Mouse (Mus musculus) urinary bladder, postnatal 10 days (tissue): ENCODE data around the gene Bpifa6.

Source experiments
- DNase-seq: peaks from one replicate; pipeline ENCODE4 v3.0.0; 2022; ENCODE audit warnings: low spot score

The Bpifa6 gene

DNA sequence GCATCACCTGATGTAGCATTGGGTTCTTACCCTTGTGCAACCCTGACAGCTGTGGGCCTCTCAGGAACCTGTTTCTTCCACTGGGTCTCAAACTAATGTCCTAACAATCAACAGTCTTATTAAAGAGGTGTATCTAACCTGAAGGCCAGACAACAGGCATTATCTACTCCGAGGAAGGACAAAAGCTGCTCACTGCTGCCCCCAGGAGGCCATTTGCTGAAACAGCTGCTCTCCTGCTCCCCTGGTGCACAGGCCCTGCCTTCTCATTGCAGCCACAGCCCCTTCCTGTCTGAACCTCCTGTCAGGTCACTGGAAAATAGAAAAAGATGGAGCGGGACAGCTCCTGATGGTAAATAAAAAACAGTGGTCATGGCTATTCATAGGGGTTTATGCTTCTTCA lies 64.2 kb downstream of the Bpifa6 start:
- DNase-seq = no peak

DNA sequence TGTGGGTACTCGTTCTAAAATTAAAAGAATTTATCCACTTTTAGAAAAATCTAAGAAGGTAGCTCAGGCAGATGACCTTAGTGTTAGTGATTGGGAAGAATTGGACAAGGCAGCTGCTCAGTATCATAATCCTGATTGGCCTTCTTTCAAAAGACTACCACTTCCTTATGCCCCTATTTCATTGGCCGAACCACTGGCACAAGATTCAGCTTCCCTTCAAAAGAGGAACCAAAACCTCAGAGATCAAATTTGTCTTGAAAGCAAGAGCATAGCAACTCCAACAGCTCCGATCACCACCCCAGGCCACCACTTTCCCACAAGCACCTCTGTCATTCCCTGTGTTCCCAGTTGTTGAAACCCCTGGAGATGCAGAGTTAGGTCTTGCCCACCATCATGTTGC lies 70.0 kb downstream of the Bpifa6 start:
- DNase-seq = no peak
